Mouse (Mus musculus): ENCODE results near the gene Fam222a. TPM values are rescaled to one million over a fixed set of nuclear protein-coding genes. Genes with fewer than 3 reads are reported as not detected.

Fam222a gene
- total RNA-seq (2017): 0.20 TPM in 1 of 2 replicates, not detected in the other

DNA sequence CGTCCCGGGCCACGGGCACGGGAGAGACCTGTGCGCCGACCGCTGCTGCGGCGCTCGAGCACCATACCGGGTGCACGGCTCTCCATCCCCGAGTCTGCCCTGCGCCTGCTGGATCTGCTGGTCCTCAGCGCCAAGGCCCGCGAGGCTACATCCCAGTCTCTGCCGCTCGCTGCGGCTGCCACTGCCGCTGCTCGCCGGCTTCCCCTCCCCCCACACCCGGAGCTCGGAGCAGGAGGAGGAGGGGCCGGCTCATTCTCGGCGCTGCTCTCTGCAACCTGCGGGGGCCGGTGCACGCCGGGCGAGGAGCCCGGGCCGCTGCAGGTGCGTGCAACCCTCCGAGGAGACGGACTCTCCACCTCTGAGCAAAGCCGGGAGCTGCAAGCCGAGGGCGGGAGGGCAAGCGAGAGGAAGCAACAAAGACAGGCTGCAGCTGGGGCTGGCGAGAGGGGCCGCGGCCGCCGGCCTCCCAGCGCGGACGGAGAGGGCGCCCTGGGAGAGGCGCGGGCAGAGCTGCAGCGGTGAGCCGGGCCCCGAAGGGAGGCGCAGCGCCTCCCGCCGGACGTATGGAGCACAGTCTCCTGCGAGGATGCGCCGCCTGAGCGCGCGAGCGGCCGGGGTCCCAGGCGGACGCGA, at the start of gene Fam222a:
Fam222a (plus strand) TSS at position 452 of the 633 bp plus-strand sequence.
- ATAC-seq (replicated peaks in 1 of 2; ENCODE audit: insufficient read depth in 1 of 2, low FRiP score in 2 of 2, low TSS enrichment in 1 of 2, low read depth in 1 of 2, poor library complexity in 2 of 2, severe bottlenecking in 2 of 2): no peak; a peak in 1 of 4 replicates

DNA sequence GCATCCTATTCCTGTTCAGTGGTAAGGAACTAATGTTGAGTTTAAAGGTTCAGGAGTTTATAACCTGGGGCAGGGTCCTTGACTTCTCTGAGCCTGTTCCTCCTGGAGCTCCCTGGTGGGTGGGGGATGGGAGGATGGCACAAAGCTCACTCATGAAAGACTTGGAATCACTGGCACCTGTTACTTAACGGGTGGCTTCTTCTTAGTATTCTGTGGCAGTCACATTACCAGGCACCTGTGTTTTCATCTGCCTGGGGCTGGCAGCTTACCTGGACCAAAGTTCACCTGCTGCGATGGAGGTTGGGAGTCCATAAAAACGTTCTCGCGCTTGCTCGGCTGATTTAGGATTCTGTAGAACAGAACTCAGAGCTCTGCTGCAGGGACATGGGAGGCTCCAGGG, 39.5 kb upstream of the Fam222a start:
- ATAC-seq (replicated peaks in 1 of 2; ENCODE audit: insufficient read depth in 1 of 2, low FRiP score in 2 of 2, low TSS enrichment in 1 of 2, low read depth in 1 of 2, poor library complexity in 2 of 2, severe bottlenecking in 2 of 2): no peak

DNA sequence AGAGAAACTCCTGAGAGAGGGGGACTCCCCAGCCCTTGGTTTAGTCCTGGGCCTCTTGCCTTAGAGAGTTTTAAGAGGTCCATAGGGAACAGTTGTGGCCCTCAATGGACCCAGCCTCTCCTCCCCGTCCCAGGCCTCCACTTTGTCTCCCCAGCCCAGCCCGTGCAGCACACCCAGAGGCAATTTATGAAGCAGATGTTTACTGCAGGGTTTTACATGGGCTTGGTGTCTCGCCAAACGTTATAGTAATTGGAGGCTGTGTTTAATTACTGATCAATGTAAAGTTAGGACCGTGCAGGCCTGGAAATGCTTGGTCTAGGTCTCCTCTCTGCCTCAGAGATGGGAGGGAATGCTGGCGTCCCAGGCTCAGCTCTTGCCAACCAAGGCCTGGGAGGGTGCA, 37.5 kb upstream of the Fam222a start:
- no peak for ATAC-seq (replicated peaks in 1 of 2; ENCODE audit: insufficient read depth in 1 of 2, low FRiP score in 2 of 2, low TSS enrichment in 1 of 2, low read depth in 1 of 2, poor library complexity in 2 of 2, severe bottlenecking in 2 of 2)

DNA sequence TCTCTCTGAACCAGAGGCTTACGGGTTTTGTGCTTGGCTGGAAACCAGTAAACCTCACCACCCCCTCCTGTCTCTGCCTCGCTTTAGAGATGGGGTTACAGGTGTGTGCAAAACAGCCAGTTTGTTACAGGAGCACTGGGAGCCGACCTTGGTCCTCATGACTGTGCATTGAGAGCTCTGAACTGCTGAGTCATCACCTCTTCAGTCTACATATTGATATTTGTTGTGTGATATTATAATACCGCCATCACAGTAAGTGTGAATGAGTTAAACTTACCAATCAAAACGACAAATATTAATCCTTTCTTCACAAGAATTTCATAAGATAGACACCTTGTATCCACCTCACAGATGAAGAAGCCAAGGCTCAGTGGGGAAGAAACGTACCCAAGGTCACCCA, 35.8 kb upstream of the Fam222a start:
- no peak for ATAC-seq (replicated peaks in 1 of 2; ENCODE audit: insufficient read depth in 1 of 2, low FRiP score in 2 of 2, low TSS enrichment in 1 of 2, low read depth in 1 of 2, poor library complexity in 2 of 2, severe bottlenecking in 2 of 2)

DNA sequence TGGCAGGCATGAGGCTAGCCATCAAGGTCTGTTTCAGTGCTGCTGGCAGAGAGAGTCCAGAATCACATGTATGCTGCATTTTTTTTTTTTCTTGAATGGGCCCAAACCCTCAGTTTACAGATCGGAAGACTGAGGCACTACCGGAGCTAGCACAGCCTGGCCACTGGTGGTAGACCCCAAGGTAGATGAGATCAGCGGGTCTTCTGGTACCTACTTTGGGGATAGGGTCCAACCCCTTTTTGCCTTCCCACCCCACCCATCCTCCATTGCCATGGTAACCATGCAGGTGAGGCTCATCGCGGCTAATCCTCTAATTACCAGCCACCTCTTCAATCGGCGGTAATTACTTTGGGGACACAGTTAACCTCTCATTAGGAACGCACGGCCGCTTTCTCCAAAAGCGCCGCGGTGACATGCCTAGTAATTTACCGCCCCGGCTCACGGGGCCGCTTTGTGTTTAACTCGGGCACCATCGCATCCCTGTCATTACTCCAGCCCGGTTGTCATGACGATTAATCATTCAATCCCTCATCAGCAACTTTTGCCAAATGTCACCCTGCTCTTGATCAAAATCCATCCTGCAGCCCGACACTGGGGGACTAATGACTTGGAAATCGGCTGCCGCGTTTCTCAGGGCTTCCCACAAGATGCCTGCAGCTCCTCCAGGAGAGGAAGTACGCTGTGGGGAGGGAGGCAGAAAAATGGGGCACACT, 30.4 kb upstream of the Fam222a start:
- ATAC-seq (replicated peaks in 1 of 2; ENCODE audit: insufficient read depth in 1 of 2, low FRiP score in 2 of 2, low TSS enrichment in 1 of 2, low read depth in 1 of 2, poor library complexity in 2 of 2, severe bottlenecking in 2 of 2): no peak

DNA sequence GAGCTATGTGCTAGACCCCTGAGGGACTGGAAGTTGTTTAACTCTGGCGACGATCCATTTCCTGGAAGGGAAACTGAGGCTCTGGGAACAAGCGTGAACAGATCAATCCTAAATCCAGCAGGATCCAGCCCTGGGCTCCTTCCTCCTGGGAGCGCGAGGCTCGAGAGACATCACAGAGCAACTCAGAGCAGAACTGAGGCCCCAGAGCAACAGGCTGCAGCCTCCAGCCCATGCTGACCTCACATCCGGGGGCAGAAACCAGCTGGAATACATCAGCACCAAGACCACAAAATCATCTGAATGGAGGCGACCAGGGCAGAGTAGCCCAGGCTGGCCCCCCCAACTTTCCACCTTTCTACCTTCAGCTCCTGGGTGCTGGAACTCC, 29.8 kb upstream of the Fam222a start:
- peak in 1 of 2 experiments; percentile 59; a peak in 2 of 4 replicates for ATAC-seq (replicated peaks in 1 of 2; ENCODE audit: insufficient read depth in 1 of 2, low FRiP score in 2 of 2, low TSS enrichment in 1 of 2, low read depth in 1 of 2, poor library complexity in 2 of 2, severe bottlenecking in 2 of 2)

DNA sequence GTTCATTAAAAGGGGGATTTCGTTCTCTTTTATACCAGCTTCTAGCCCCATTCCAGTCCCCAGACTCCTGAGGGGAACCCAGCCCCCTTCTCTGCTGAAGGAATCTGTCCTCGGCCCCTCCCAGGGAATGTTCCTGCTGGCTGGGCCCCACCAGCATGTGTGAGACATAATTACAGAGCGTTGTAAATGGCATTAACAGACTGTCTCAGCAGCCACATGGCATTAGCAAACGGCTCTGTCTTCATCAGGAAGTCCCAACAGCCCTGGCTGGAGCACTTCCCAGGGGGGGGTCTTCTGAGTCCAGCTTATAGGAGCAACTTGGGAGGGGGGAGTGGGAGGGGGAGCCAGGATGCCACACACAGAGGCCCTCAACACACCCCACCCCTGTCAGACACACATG, 29.1 kb upstream of the Fam222a start:
- no peak for ATAC-seq (replicated peaks in 1 of 2; ENCODE audit: insufficient read depth in 1 of 2, low FRiP score in 2 of 2, low TSS enrichment in 1 of 2, low read depth in 1 of 2, poor library complexity in 2 of 2, severe bottlenecking in 2 of 2)

DNA sequence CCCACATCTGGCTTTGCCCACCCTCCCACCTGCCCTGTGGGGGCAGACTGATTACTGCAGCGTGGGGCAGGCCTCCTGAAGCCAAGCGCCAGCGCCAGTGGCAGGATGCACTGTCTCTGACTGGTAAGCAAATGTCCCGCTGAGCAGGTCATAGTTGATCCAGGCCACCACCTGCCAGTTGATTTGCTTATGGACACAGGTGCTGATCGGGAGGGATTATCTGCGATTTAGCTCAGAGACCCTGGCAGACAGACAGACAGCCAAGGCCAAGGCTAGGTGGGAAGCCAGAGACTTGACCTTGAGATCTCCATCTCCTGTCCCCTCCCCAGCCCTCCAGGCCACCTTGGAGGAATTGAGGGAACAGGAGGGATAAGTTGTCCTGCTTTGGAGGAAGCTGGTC, 28.1 kb upstream of the Fam222a start:
- no peak for ATAC-seq (replicated peaks in 1 of 2; ENCODE audit: insufficient read depth in 1 of 2, low FRiP score in 2 of 2, low TSS enrichment in 1 of 2, low read depth in 1 of 2, poor library complexity in 2 of 2, severe bottlenecking in 2 of 2)

DNA sequence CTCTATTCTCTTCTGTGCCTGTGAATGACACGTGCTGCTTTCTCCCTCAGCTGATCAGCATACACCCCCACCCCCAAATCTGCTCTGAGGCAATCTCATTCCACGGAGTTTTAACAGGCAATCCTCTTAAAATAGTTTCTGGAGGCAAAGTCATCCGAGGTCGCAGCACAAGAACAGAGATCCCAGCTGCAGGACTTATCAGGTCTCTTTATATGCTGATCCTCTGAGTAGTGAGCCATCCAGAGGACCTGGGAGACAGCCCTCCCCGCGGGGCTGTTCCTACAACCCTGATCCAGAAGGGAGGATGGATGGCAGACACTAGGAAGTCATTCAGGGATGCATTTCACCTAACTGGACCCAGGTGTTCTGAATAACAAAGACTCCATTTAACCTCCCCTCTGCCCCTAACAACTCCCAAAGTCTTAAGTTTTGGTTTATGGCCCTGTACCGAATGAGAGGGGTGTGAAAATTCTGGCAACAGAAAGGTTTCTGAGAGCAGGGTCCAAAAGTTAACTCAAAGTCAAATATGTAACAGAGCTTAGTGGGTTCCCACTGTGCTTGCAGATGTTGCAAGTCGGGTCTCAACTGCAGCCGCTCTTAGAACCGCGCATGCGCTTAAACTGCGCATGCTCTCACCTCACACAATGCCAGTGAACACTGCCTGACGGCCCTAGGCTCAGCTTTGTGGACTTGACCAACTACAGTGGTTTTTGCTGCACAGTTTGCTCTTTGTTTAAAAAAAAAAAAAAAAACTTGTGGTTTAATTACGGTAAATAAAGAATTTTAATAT, 26.0 kb upstream of the Fam222a start:
- ATAC-seq (replicated peaks in 1 of 2; ENCODE audit: insufficient read depth in 1 of 2, low FRiP score in 2 of 2, low TSS enrichment in 1 of 2, low read depth in 1 of 2, poor library complexity in 2 of 2, severe bottlenecking in 2 of 2): no peak

DNA sequence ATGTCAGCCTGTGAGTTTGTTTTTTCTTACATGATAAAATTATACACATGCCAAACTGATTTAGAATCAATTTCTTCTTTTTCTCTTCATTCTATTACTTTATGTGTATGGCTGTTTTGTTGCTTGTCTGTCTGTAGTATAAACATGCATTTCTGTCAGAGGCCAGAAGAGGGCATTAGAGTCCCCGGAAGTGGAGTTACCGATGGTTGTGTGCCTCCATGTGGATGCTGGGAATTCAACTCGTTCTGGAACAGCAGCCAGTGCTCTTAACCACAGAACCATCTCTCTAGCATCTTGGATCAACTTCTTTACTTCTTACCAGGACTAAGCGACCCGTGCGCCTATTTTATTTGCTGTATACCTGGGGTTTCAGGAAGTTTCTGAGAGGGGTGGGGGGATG, 24.2 kb upstream of the Fam222a start:
- ATAC-seq (replicated peaks in 1 of 2; ENCODE audit: insufficient read depth in 1 of 2, low FRiP score in 2 of 2, low TSS enrichment in 1 of 2, low read depth in 1 of 2, poor library complexity in 2 of 2, severe bottlenecking in 2 of 2): no peak

DNA sequence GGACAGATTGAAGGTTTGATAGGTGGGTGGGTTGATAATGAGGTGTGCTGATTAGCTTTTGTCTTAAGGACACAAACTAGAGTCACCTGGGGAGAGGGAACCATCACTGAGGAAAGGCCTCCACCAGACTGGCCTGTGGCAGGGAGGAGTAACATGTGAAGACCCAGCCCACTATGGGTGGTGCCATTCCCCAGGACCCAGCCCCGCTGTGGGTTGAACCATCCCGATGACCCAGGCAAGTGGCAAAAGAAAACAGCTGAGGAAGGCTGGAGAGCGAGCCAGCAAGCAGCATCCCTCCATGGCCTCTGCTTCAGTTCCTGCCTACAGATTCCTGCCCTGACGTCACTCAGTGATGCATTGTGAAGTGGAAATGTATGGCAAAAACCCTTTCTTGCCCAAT, 23.6 kb upstream of the Fam222a start:
- no peak for ATAC-seq (replicated peaks in 1 of 2; ENCODE audit: insufficient read depth in 1 of 2, low FRiP score in 2 of 2, low TSS enrichment in 1 of 2, low read depth in 1 of 2, poor library complexity in 2 of 2, severe bottlenecking in 2 of 2)

DNA sequence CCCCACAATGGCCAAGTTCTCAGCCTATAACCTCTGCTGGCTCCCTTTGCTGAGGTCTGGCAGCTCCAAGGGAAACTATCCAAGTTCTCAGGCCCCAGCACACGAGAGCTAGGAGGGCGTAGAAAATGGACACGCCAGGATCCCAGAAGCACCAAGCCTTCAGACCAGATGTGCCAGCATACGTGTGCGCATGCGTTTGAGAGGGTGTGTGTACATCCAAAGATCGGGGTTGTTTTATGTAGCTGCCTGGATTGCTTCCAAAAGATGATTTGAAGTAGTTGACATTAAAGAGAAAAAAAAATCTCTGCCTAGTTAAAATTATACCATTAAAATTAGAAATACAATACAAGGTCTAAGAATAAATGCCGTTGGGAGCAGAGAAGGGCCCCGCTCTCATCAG, 22.7 kb upstream of the Fam222a start:
- no peak for ATAC-seq (replicated peaks in 1 of 2; ENCODE audit: insufficient read depth in 1 of 2, low FRiP score in 2 of 2, low TSS enrichment in 1 of 2, low read depth in 1 of 2, poor library complexity in 2 of 2, severe bottlenecking in 2 of 2)

DNA sequence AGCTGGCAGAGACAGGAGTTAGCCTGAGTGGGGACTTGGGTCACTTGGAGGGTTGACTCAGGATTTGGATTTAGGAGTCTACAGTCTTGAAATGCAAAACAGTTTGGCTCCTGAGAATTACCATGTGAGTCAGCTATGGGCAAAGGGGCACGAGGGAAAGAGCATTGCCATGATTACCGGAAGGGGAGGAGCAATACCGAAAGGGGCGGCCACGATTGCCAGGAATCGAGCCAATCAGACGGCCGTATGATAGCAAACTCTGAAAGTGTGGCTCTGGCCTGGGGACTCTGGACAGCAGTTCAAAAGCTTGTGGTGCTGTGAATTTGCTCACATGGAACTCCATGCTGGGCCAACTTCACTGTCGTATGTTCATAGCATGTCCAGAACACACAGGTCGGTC, 18.8 kb upstream of the Fam222a start:
- no peak for ATAC-seq (replicated peaks in 1 of 2; ENCODE audit: insufficient read depth in 1 of 2, low FRiP score in 2 of 2, low TSS enrichment in 1 of 2, low read depth in 1 of 2, poor library complexity in 2 of 2, severe bottlenecking in 2 of 2)

DNA sequence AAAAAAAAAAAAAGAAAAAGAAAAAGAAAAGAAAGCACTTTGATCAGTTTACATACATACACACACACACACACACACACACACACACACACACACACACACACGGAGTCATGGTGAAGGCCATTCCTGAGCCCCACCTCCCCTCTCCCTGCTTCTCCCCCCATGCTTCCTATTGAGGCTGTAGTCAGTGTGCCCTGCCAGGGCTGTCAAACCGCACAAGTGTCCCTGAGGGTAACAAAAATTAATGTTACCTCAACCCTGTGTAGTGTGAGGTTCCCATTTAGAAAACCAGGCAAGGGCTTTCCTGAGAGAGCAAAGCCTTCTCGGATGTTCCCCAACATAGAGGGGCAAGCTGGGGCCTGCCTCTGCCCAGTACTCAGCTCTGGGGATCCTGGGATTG, 18.0 kb upstream of the Fam222a start:
- ATAC-seq (replicated peaks in 1 of 2; ENCODE audit: insufficient read depth in 1 of 2, low FRiP score in 2 of 2, low TSS enrichment in 1 of 2, low read depth in 1 of 2, poor library complexity in 2 of 2, severe bottlenecking in 2 of 2): no peak

DNA sequence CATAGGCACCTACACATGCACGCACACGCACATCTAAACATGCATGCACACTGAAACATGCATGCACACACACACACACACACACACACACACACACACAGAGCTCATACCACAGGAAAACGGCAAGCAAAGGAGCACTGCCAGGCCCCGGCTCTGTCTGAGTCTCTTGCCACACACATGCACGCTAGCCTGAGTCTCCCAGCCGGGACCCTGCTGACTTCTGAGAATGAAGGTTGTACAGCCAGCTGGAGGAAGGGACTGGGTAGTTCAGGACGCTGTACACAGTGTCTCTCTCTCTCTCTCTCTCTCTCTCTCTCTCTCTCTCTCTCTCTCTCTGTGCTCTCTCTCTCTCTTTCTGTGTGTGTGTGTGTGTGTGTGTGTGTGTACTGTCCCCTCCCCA, 17.4 kb upstream of the Fam222a start:
- no peak for ATAC-seq (replicated peaks in 1 of 2; ENCODE audit: insufficient read depth in 1 of 2, low FRiP score in 2 of 2, low TSS enrichment in 1 of 2, low read depth in 1 of 2, poor library complexity in 2 of 2, severe bottlenecking in 2 of 2)

DNA sequence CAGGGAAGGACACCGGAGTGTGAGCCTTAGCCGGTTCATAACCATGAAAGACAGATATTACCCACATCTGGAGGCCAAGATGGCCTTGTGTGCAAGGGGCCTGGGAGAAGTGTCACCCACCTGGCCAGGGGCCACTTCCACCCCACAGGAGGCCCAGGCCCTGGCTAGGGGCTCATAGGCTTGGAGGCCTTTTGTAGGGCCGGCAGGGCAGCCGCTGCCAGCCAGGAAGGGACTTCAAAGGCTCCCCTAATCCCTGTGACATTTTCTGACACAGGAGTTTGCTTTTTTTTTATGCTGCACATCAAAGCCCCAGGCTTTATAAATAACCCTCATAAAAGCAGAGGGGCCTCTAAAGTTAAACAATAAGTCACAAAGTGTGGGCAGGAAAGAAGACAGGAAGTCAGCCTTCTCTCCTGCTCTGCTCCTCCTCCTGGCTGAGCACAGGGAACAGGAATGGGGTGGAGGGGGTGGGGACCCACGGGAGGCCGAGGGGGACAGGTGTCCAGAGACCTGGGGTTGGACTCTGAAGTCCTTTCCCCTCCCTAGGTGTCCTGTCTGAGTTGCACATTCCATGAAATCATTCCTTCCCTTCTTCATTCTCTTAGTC, 16.8 kb upstream of the Fam222a start:
- ATAC-seq (replicated peaks in 1 of 2; ENCODE audit: insufficient read depth in 1 of 2, low FRiP score in 2 of 2, low TSS enrichment in 1 of 2, low read depth in 1 of 2, poor library complexity in 2 of 2, severe bottlenecking in 2 of 2): no peak

DNA sequence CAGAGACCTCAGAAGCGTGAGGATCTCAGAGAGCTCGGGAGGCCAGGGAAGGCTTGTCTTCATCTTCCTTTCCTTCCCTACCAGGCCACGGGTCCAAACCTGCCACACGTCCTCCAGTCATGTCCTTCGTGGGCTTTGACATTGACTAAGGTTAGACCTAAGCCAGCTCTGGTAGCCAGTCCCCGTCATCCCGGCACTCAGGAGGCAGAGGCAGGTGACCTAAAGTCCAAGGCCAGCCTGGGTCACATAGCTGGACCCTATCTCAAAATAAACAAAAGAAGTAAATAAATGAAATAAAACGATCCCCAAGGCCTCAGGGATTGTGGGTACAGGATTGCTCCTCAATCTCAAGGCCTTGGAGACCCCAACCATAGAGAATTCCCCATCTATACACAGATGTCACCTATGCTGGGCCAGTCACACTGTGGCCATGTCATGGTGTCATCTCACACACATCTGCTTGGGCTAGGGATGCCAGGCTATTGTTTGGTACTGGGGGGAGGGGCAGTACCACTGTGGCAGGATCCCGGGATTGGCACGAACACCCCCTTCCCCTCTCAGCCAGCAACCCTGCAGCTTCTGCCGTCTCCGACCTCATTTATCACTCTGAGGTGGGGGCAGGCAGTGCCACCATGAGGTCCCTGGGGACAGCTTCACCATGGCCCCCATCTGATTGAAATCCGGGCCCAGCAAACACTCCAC, 15.2 kb upstream of the Fam222a start:
- ATAC-seq (replicated peaks in 1 of 2; ENCODE audit: insufficient read depth in 1 of 2, low FRiP score in 2 of 2, low TSS enrichment in 1 of 2, low read depth in 1 of 2, poor library complexity in 2 of 2, severe bottlenecking in 2 of 2): no peak
